Mouse (Mus musculus) forebrain, postnatal 0 days (tissue): ENCODE results near the gene Dohh. TPM values are rescaled to one million over a fixed set of nuclear protein-coding genes. Genes with fewer than 3 reads are reported as not detected.

ENCODE experiments used
- ATAC-seq: fragments of 200-750 bp; cut with Nextera tagmentation; 2 replicates; pipeline ENCODE4 v1.8.0; 2017; ENCODE audit warnings: mild to moderate bottlenecking, moderate library complexity
- DNase-seq: peaks from one replicate; pipeline ENCODE4 v3.0.0-alpha.2; 2015
- H3K27ac ChIP-seq: fragments of 300-500 bp; sonication (generic); 2 replicates; pipeline ENCODE4 v1.5.1; 2014; ENCODE audit warnings: low read depth, mild to moderate bottlenecking, antibody characterized with exemption, low read length, moderate library complexity, mixed read lengths
- H3K27me3 ChIP-seq: fragments of 300-500 bp; sonication (generic); 2 replicates; pipeline ENCODE4 v1.6.1; 2014; ENCODE audit warnings: mild to moderate bottlenecking, low read length, mixed read lengths; ENCODE audit not compliant: insufficient read depth
- H3K36me3 ChIP-seq: fragments of 300-500 bp; sonication (generic); 2 replicates; pipeline ENCODE4 v1.6.1; 2014; ENCODE audit warnings: mild to moderate bottlenecking, moderate library complexity; ENCODE audit not compliant: insufficient read depth
- H3K4me1 ChIP-seq: fragments of 300-500 bp; sonication (generic); 2 replicates; pipeline ENCODE4 v1.6.1; 2014; ENCODE audit warnings: antibody characterized with exemption; ENCODE audit not compliant: insufficient read depth
- H3K4me2 ChIP-seq: fragments of 300-500 bp; sonication (generic); 2 replicates; pipeline ENCODE4 v1.6.1; 2014; ENCODE audit warnings: low read depth, mild to moderate bottlenecking, moderate library complexity
- H3K4me3 ChIP-seq: fragments of 300-500 bp; sonication (generic); 2 replicates; pipeline ENCODE4 v1.5.1; 2014; ENCODE audit warnings: low read depth, low read length, mixed read lengths
- H3K9ac ChIP-seq: fragments of 300-500 bp; sonication (generic); 2 replicates; pipeline ENCODE4 v1.6.1; 2014; ENCODE audit warnings: mild to moderate bottlenecking
- H3K9me3 ChIP-seq: fragments of 300-500 bp; sonication (generic); 2 replicates; pipeline ENCODE4 v1.6.1; 2016; ENCODE audit warnings: low read length
- CTCF ChIP-seq: sonication (generic); IDR thresholded peaks from 2 replicates; pipeline ENCODE4 v1.5.1; 2016; ENCODE audit warnings: antibody characterized with exemption, control low read depth, low read depth
- WGBS: fragments of 180-500 bp; shearing (Covaris S2); extraction: QIAGEN DNeasy Blood & Tissue Kit; methylation state at CpG from one replicate; pipeline ENCODE4 v1.1.7; 2014; 5-methylcytosine and 5-hydroxymethylcytosine counted together
- polyA plus RNA-seq: library from polyadenylated mRNA; unstranded; fragments of >200 nt; fragmentation: Nextera tagmentation; extraction: Ambion mirVana; gene quantifications from 2 replicates; pipeline ENCODE4 v1.2.1, GENCODE M21; 2015
- total RNA-seq: library from RNA; depleted of rRNA; stranded (reverse); fragments of >200 nt; gene quantifications from 2 replicates; pipeline ENCODE4 v1.2.3, GENCODE M21; 2014

Dohh gene
- total and polyA plus RNA-seq, 2 experiments from 2014 or later, result 111 to 126 TPM

GRCm38 (mm10) chr10:81423476-81424245 is 39.4 kb downstream of the Dohh start:
- Histone ChIP-seq H3K36me3 (peaks cover 8% of the 10 kb centered on the region), H3K27me3 (no peaks in the 10 kb centered on the region), H3K9ac (peak overlapping the region; percentile 14; the same call in 1 of the 2 replicates), H3K9me3 (no peaks in the 10 kb centered on the region), H3K4me3 (no peak overlapping the region), H3K4me2 (no peak overlapping the region), H3K27ac (no peak overlapping the region), H3K4me1 (no peaks in the 10 kb centered on the region)
- no peak for TF ChIP-seq CTCF
- 73% methylated on average over 4 of the region's 4 CpGs for WGBS
- DNase-seq (no peak), ATAC-seq (no peak)

GRCm38 (mm10) chr10:81424246-81425051 is 40.2 kb downstream of the Dohh start:
- H3K27ac ChIP-seq, result no peak overlapping the region

GRCm38 (mm10) chr10:81425236-81425850 is 41.1 kb downstream of the Dohh start:
- no peak for DNase-seq
- no peak overlapping the region for H3K27ac ChIP-seq
- no peak for TF ChIP-seq CTCF
- H3K4me2 ChIP-seq, result peak overlapping the region; percentile 74
- peaks cover under 1% of the 10 kb centered on the region; the same call in 1 of the 2 replicates for H3K36me3 ChIP-seq
- no peaks in the 10 kb centered on the region for H3K9me3 ChIP-seq
- no peak overlapping the region for H3K9ac ChIP-seq
- ATAC-seq, result no peak
- no peak overlapping the region for H3K4me3 ChIP-seq
- no peaks in the 10 kb centered on the region for H3K27me3 ChIP-seq
- no peaks in the 10 kb centered on the region for H3K4me1 ChIP-seq
- 29% methylated on average over 10 of the region's 10 CpGs for WGBS

More at GRCm38 (mm10) chr10:81424246-81425051, 40.2 kb downstream of the Dohh start:
- TF ChIP-seq CTCF, result no peak
- no peaks in the 10 kb centered on the region for H3K27me3 ChIP-seq
- H3K4me3 ChIP-seq, result no peak overlapping the region
- ATAC-seq, result 0 out of 2 replicates have a peak, but pooled peaks have one; percentile 10
- H3K36me3 ChIP-seq, result peaks cover 8% of the 10 kb centered on the region
- H3K4me1 ChIP-seq, result no peaks in the 10 kb centered on the region
- no peak for DNase-seq
- no peaks in the 10 kb centered on the region for H3K9me3 ChIP-seq
- peak overlapping the region; percentile 14; the same call in 1 of the 2 replicates for H3K9ac ChIP-seq
- WGBS, result 9% methylated on average over 23 of the region's 25 CpGs
- H3K4me2 ChIP-seq, result peak overlapping the region; percentile 11; the same call in 1 of the 2 replicates

- H3K4me1 ChIP-seq, result no peaks in the 10 kb centered on the region
- no peaks in the 10 kb centered on the region for H3K27me3 ChIP-seq
- 5% methylated on average over 22 of the region's 33 CpGs for WGBS
- H3K9ac ChIP-seq, result peak overlapping the region; percentile 43
- ATAC-seq (no peak), DNase-seq (no peak)
- peak overlapping the region; percentile 36 for H3K4me3 ChIP-seq
- no peak for TF ChIP-seq CTCF
- H3K36me3 ChIP-seq, result no peaks in the 10 kb centered on the region
- H3K9me3 ChIP-seq, result no peaks in the 10 kb centered on the region
- peak overlapping the region; percentile 74 for H3K4me2 ChIP-seq
- 0 out of 2 replicates have a peak overlapping the region, but pooled peaks have one; percentile 4 for H3K27ac ChIP-seq
These were observed 41.9 kb downstream of the Dohh start for GRCm38 (mm10) chr10:81426081-81426671.

GRCm38 (mm10) chr10:81426897-81427296 is 42.7 kb downstream of the Dohh start:
- DNase-seq (no peak), ATAC-seq (no peak)
- Histone ChIP-seq H3K36me3 (no peaks in the 10 kb centered on the region), H3K4me1 (no peaks in the 10 kb centered on the region), H3K4me3 (peak overlapping the region; percentile 36), H3K9me3 (no peaks in the 10 kb centered on the region), H3K27ac (no peak overlapping the region), H3K9ac (peak overlapping the region; percentile 43), H3K27me3 (no peaks in the 10 kb centered on the region), H3K4me2 (peak overlapping the region; percentile 74)
- WGBS, result 2% methylated on average over 37 of the region's 38 CpGs
- no peak for TF ChIP-seq CTCF

GRCm38 (mm10) chr10:81427327-81427726 is 43.1 kb downstream of the Dohh start:
- Histone ChIP-seq H3K9ac (no peak overlapping the region), H3K4me2 (peak overlapping the region; percentile 74), H3K4me3 (peak overlapping the region; percentile 36), H3K27ac (no peak overlapping the region), H3K9me3 (no peaks in the 10 kb centered on the region), H3K36me3 (no peaks in the 10 kb centered on the region), H3K4me1 (0 out of 2 replicates have a peak, but pooled peaks cover under 1% of the 10 kb centered on the region), H3K27me3 (no peaks in the 10 kb centered on the region)
- TF ChIP-seq CTCF, result no peak
- 36% methylated on average over 3 of the region's 3 CpGs for WGBS
- no peak for ATAC-seq
- DNase-seq, result no peak
